Mouse (Mus musculus) lung, postnatal 10 days (tissue): ENCODE results near the gene Gm29289.
"Not testable (repeated sequence)": the region's sequence is repeated elsewhere in the genome, so short reads cannot be mapped to it uniquely, and the experiment has no call there.

Experiments used
- DNase-seq: peaks from one replicate; pipeline ENCODE4 v3.0.0; 2021

The Gm29289 gene

DNA sequence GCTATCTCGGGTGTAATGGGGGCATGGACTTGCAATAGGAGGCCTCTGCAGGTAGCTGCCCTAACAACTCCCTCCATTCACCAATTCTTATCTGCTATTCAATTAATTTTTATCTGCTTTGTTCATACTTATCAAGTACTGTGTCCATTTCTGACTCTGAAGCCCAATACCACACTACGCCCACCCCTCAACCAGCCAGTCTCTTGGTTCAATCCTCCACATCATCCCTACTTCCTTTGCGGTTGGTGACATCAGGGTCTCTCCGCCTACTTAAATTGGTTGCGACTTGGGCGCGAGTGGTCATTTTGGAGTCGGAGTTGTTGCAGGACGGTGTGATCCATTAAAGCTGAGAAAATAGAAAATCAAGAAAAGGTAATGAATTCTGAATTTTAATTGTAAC is at the start of gene Gm29289:
TSS of gene Gm29289 (plus strand) at position 301 of the 400 bp plus-strand sequence.
- not testable (repeated sequence) for DNase-seq

DNA sequence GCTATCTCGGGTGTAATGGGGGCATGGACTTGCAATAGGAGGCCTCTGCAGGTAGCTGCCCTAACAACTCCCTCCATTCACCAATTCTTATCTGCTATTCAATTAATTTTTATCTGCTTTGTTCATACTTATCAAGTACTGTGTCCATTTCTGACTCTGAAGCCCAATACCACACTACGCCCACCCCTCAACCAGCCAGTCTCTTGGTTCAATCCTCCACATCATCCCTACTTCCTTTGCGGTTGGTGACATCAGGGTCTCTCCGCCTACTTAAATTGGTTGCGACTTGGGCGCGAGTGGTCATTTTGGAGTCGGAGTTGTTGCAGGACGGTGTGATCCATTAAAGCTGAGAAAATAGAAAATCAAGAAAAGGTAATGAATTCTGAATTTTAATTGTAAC is 31.7 kb upstream of the Gm29289 start, which contains the start of gene Gm10352:
TSS of gene Gm10352 (plus strand) at position 301 of the 400 bp plus-strand sequence.
- DNase-seq: not testable (repeated sequence)
